Mouse (Mus musculus): ENCODE measurements around the gene Kcnmb2. TPM values are rescaled to one million over a fixed set of nuclear protein-coding genes. Genes with fewer than 3 reads are reported as not detected.

Kcnmb2 gene
- total RNA-seq (2023), result not detected

DNA sequence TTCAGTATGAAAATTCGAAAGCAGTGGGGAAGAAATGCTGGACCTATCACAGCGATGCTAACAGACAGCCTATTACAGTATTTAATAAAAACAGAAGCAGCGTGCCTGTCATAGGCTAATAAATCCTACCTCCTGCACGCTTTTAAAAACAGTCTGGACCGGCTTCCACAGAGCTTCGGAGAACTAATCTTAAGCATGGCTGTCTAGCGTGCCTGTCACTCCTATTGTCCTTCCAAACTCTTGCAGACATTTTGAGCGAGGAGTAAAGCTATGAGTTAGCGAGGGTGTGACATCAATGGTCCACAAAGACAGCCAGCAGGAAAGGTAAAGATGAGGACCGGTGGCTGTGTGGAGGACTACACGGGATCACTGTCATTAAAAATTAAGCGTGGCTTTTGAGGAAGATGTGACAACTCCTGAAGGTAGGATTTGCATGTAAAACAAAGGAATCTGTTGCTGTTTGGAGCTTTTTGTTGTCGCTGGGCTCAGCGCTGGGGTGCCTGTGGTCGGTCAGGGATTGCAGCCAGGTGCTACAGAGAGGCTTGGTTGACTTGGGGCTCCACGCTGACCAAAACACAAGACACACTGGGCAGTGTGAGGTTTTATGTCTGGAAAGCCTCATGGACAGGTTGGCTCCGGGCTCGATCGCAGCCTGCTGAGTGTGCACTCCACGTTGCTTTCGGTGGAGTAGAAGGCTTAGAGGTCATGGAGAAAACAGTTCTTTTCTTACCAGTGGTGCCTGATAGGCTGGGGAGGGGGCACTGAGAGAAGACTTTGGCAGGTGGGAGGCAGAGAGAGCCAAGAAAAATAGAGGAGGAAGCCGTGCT is at the start of gene Kcnmb2:
Gene Kcnmb2 (plus strand): TSS at position 4 of the 827 bp plus-strand sequence.

